Mouse (Mus musculus): ENCODE results near the gene Galns.

- no peak for TF ChIP-seq CTCF (IDR thresholded peaks at IDR 0.05; ENCODE audit: borderline replicate concordance, extremely low read depth, insufficient read depth, insufficient read length)
- no peak for TF ChIP-seq POLR2A (IDR thresholded peaks at IDR 0.05; ENCODE audit: borderline replicate concordance, extremely low read depth, insufficient read depth, insufficient read length, poor library complexity, severe bottlenecking)
These were observed 32.1 kb downstream of the Galns start for GRCm38 (mm10) chr8:122579196-122579595.
